9 mouse cellular contexts compared by ENCODE assay signal in the genomic region with DNA sequence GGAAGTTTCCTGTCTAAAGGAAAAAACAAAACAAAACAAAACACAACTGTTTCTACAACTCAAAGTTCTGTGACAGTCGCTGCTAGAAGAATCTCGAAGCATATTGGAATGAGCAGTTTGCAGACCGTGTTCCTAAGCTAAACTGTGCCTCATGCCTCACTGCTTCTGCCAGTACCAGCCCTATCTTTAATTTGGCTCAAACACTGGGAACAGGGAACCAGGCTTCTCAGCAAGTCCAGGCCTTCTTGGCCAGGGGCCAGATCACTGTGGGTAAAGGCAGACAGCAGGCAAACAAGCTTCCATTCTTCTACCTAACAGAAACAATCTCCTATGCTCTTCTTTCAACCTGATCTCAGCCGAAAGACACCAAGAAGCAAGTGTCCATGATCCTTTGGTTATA. TPM values are rescaled to one million over a fixed set of nuclear protein-coding genes. Genes with fewer than 3 reads are reported as not detected.
DNase-seq lines count a peak whose midpoint lies in the region; ATAC-seq and TF ChIP-seq lines count a peak whose summit lies in the region.
"Had no signal": no experiment of that assay in that cellular context is flagged by ENCODE, and none has a peak within 500 bp of the region (broad histone marks: within the 10 kb centered on the region; RNA-seq: fewer than 3 reads in every experiment).

No protein-coding gene starts in this region.

- no peak for ATAC-seq in hindbrain, embryonic 13.5 days (ENCODE audit: low FRiP score)
- no peak for ATAC-seq in hindbrain, embryonic 11.5 days (ENCODE audit: low FRiP score)
- peak; percentile 39 for ATAC-seq in heart, postnatal 0 days (ENCODE audit: insufficient read depth, low read depth)
- no peak for ATAC-seq in megakaryocyte progenitor cell, adult 5-6 weeks (replicated peaks; ENCODE audit: poor library complexity)

- H3K4me3 ChIP-seq in hindbrain, embryonic 13.5 days, result no peak overlapping the region
- no peak overlapping the region for H3K4me3 ChIP-seq in hindbrain, embryonic 11.5 days (ENCODE audit: low read depth, low read length)
- H3K4me3 ChIP-seq in heart, postnatal 0 days (ENCODE audit: low read depth, low read length), result no peak overlapping the region

- H3K9me3 ChIP-seq in hindbrain, embryonic 13.5 days, result no peaks in the 10 kb centered on the region
- no peaks in the 10 kb centered on the region for H3K9me3 ChIP-seq in hindbrain, embryonic 11.5 days (ENCODE audit: control insufficient read depth, low read length)
- H3K9me3 ChIP-seq in heart, postnatal 0 days (replicated peaks; ENCODE audit: control insufficient read depth, low read length), result no peaks in the 10 kb centered on the region

- H3K4me1 ChIP-seq in hindbrain, embryonic 13.5 days (replicated peaks), result no peaks in the 10 kb centered on the region
- no peaks in the 10 kb centered on the region for H3K4me1 ChIP-seq in hindbrain, embryonic 11.5 days (replicated peaks; ENCODE audit: control insufficient read depth, insufficient read depth, low read length)
- H3K4me1 ChIP-seq in heart, postnatal 0 days (ENCODE audit: control insufficient read depth, insufficient read depth), result no peaks in the 10 kb centered on the region

- TF ChIP-seq EP300 in heart, postnatal 0 days (IDR thresholded peaks at IDR 0.05; ENCODE audit: low read depth), result no peak

- TF ChIP-seq CTCF in heart, postnatal 0 days (IDR thresholded peaks at IDR 0.05; ENCODE audit: low read depth), result no peak

- H3K9ac ChIP-seq in hindbrain, embryonic 13.5 days, result no peak overlapping the region
- H3K9ac ChIP-seq in hindbrain, embryonic 11.5 days (ENCODE audit: low read depth, low read length), result no peak overlapping the region
- H3K9ac ChIP-seq in heart, postnatal 0 days (replicated peaks; ENCODE audit: low read depth, low read length), result no peak overlapping the region
- H3K9ac ChIP-seq: liver, embryonic 14.5 days had no signal

- peaks cover 51% of the 10 kb centered on the region for H3K27me3 ChIP-seq in hindbrain, embryonic 13.5 days
- no peaks in the 10 kb centered on the region; the same call in 1 of the 2 replicates for H3K27me3 ChIP-seq in hindbrain, embryonic 11.5 days (ENCODE audit: control insufficient read depth, insufficient read depth, low read length)
- no peaks in the 10 kb centered on the region for H3K27me3 ChIP-seq in heart, postnatal 0 days (ENCODE audit: control insufficient read depth, insufficient read depth, low read length)

- H3K27ac ChIP-seq in hindbrain, embryonic 13.5 days, result peak overlapping the region; percentile 30; the same call in 1 of the 2 replicates
- H3K27ac ChIP-seq in hindbrain, embryonic 11.5 days (ENCODE audit: low read depth, low read length), result no peak overlapping the region
- H3K27ac ChIP-seq in heart, postnatal 0 days (ENCODE audit: low read depth), result peak overlapping the region; percentile 51
- H3K27ac ChIP-seq: liver, embryonic 14.5 days had no signal

- H3K36me3 ChIP-seq in hindbrain, embryonic 13.5 days, result no peaks in the 10 kb centered on the region
- no peaks in the 10 kb centered on the region for H3K36me3 ChIP-seq in hindbrain, embryonic 11.5 days (ENCODE audit: control insufficient read depth, insufficient read depth, low read length)
- no peaks in the 10 kb centered on the region for H3K36me3 ChIP-seq in heart, postnatal 0 days (replicated peaks; ENCODE audit: control insufficient read depth, insufficient read depth, low read length)

- WGBS in hindbrain, embryonic 13.5 days, result 72% methylated on average over 4 of the region's 4 CpGs
- WGBS in hindbrain, embryonic 11.5 days, result 87% methylated on average over 4 of the region's 4 CpGs
- WGBS in heart, postnatal 0 days, result 38% methylated on average over 4 of the region's 4 CpGs

- DNase-seq in hindbrain, embryonic 11.5 days (ENCODE audit: low spot score), result no peak
- DNase-seq in NIH3T3 (ENCODE audit: low read depth), result peak; percentile 54
- peak; percentile 36 for DNase-seq in cerebellum, adult 9-10 months
- DNase-seq in heart, postnatal 0 days (ENCODE audit: low spot score), result peak; percentile 42
- DNase-seq in layer of hippocampus, adult 9-11 months, result peak; percentile 75
- no peak for DNase-seq in c-Kit-positive CD71-positive TER-119-positive erythroid progenitor cells, embryonic 14.5 days (ENCODE audit: low spot score)

- H3K4me2 ChIP-seq in hindbrain, embryonic 13.5 days, result no peak overlapping the region
- no peak overlapping the region for H3K4me2 ChIP-seq in hindbrain, embryonic 11.5 days (replicated peaks; ENCODE audit: low read depth, low read length)
- H3K4me2 ChIP-seq in heart, postnatal 0 days (ENCODE audit: low read depth, low read length), result no peak overlapping the region

RNA-seq across cellular contexts. Expression of a gene that starts 56.5 kb away (rescaled TPM):
- polyA plus RNA-seq in hindbrain, embryonic 13.5 days (2015; fragmentation: Nextera tagmentation; extraction: Ambion mirVana), result 6,428 and 6,647 TPM in 2 replicates
- polyA plus RNA-seq in hindbrain, embryonic 11.5 days (2014; fragmentation: Nextera tagmentation; extraction: Ambion mirVana), result 6,076 and 6,498 TPM in 2 replicates
- total RNA-seq in heart, postnatal 0 days (2014; rRNA removed; ENCODE audit: low replicate concordance), result 495 and 525 TPM in 2 replicates
- polyA plus RNA-seq in heart, postnatal 0 days (2015; fragmentation: Nextera tagmentation; extraction: Ambion mirVana), result 2,040 and 2,137 TPM in 2 replicates
- total RNA-seq in megakaryocyte progenitor cell, adult 5-6 weeks (2015), result 2,723 and 3,717 TPM in 2 replicates
- total RNA-seq in megakaryocyte progenitor cell, adult 5-6 weeks (2017), result 1,582 and 2,074 TPM in 2 replicates

Comparison
In these comparisons a context has a peak if more than half of its experiments do, and no peak if none do; other contexts are left out.
1. DNase-seq: peak in NIH3T3 (single experiment), cerebellum, adult 9-10 months (single experiment), heart, postnatal 0 days (single experiment) and layer of hippocampus, adult 9-11 months (single experiment); none in hindbrain, embryonic 11.5 days (single experiment) and c-Kit-positive CD71-positive TER-119-positive erythroid progenitor cells, embryonic 14.5 days (single experiment).